Mouse (Mus musculus): ENCODE data around the gene Sgcg. TPM values are rescaled to one million over a fixed set of nuclear protein-coding genes. Genes with fewer than 3 reads are reported as not detected.

Gene Sgcg
- polyA plus RNA-seq, 1 experiment from 2014 or later: not detected

DNA sequence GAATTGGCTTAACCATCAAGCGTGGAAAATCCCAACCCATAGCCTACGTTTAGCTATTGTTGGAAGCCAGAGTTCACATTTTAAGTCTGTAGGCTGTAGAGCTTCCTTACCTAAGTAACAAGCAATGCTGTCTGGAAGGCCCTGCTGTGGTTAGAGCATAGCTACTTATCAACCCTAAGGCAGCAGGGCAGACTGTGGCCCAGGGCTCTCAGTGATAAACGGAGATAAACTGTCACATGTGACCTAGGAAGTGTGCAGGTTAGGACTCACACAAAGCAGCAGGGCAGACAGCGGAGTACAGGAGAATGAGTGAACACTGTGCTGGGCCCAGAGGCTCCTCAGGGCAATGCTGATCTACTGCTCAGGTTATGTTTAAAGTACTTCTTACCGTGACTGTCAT lies 28.5 kb downstream of the Sgcg start:
- 82% methylated on average over 5 of the region's 5 CpGs for WGBS
- no peaks in the 10 kb centered on the region for H3K36me3 ChIP-seq

DNA sequence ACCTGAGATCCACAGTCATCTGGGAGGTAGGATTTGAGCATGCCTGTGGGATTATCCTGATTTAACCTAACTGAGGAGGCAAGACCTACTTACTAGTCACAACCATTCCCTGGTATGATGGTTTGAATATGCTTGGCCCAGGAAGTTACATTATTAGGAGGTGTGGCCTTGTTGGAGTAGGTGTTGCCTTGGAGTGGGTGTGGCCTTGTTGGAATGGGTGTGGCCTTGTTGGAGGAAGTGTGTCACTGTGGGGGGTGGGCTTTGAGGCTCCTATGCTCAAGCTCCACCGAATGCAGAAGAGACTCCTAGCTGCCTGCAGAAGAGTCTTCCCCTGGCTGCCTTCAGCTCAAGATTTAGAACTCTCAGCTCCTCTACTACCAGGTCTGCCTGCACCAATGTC lies 32.1 kb downstream of the Sgcg start:
- Histone ChIP-seq H3K4me1 (no peaks in the 10 kb centered on the region; the same call in 1 of the 2 replicates), H3K27ac (replicated peaks) (no peak overlapping the region), H3K27me3 (no peaks in the 10 kb centered on the region), H3K9me3 (no peaks in the 10 kb centered on the region), H3K4me2 (replicated peaks) (no peak overlapping the region), H3K9ac (replicated peaks) (no peak overlapping the region), H3K4me3 (no peak overlapping the region), H3K36me3 (no peaks in the 10 kb centered on the region)
- WGBS: 65% methylated on average over 1 of the region's 1 CpGs
- no peak for ATAC-seq (ENCODE audit: low FRiP score, low read depth)

More for the DNA sequence above, 28.5 kb downstream of the Sgcg start:
- no peaks in the 10 kb centered on the region for H3K4me1 ChIP-seq
- no peaks in the 10 kb centered on the region for H3K9me3 ChIP-seq
- H3K4me2 ChIP-seq (replicated peaks): no peak overlapping the region
- H3K4me3 ChIP-seq: no peak overlapping the region
- H3K27me3 ChIP-seq: no peaks in the 10 kb centered on the region
- ATAC-seq (ENCODE audit: low FRiP score, low read depth): no peak
- H3K27ac ChIP-seq (replicated peaks): no peak overlapping the region
- H3K9ac ChIP-seq (replicated peaks): no peak overlapping the region

DNA sequence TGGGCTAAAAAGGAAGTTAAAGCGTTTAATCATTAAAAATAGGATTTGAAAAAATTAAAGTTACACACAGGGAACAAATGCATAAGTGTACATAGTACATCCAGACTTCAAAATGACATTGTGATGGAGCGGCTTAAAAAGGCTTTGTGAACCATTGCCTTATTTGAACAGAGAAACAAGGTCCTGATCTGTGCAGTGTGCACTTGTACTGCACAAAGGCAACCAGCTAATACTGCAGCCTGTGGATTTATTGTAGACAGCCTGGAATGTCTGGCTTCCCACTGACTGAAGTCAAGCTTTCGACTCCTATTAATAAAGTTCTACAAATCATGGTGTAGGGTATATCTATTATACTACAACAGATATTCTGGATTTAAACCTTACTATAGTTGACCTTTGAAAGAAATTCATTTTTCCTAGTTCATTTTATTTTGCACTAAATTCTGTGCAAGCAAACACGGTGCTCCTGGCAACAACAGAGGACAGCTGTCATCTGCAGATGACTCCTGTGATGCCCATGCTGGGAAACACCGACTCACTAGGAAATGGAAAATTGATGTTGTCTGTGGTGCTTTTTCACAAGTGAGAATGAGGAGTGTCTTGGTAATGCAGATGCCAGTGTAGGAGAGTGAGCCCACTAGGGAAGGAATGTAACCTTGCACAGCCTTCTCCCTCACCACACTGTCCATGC lies 33.8 kb downstream of the Sgcg start:
- no peak overlapping the region for H3K4me2 ChIP-seq (replicated peaks)
- no peaks in the 10 kb centered on the region; the same call in 1 of the 2 replicates for H3K4me1 ChIP-seq
- WGBS: 77% methylated on average over 5 of the region's 5 CpGs
- H3K27ac ChIP-seq (replicated peaks): no peak overlapping the region
- H3K27me3 ChIP-seq: no peaks in the 10 kb centered on the region
- ATAC-seq (ENCODE audit: low FRiP score, low read depth): no peak
- no peak overlapping the region for H3K4me3 ChIP-seq
- H3K36me3 ChIP-seq: no peaks in the 10 kb centered on the region
- H3K9me3 ChIP-seq: no peaks in the 10 kb centered on the region
- no peak overlapping the region for H3K9ac ChIP-seq (replicated peaks)

DNA sequence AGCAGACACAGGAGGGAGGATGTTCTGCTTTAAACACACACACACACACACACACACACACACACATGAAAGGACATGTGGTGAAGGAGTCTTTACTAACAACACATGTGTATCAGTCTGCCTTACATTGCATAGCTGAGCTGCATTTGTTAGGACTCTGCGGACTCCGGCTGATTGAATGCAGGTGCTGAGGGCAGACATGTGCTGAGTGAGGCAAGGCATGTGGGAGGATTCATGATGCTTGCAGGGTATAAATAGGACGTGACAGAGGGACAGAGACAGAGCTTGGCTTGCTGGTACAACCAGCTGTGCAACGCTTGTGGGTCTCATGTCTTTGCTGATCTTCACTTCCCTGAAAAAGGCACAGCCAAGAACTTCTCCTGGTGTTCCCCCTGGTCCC lies 34.5 kb downstream of the Sgcg start:
- H3K27ac ChIP-seq (replicated peaks): no peak overlapping the region
- H3K4me2 ChIP-seq (replicated peaks): no peak overlapping the region
- no peak overlapping the region for H3K4me3 ChIP-seq
- no peak overlapping the region for H3K9ac ChIP-seq (replicated peaks)
- 77% methylated on average over 4 of the region's 4 CpGs for WGBS
- no peaks in the 10 kb centered on the region for H3K27me3 ChIP-seq
- H3K9me3 ChIP-seq: no peaks in the 10 kb centered on the region
- no peaks in the 10 kb centered on the region for H3K36me3 ChIP-seq
- no peak for ATAC-seq (ENCODE audit: low FRiP score, low read depth)
- H3K4me1 ChIP-seq: no peaks in the 10 kb centered on the region; the same call in 1 of the 2 replicates

DNA sequence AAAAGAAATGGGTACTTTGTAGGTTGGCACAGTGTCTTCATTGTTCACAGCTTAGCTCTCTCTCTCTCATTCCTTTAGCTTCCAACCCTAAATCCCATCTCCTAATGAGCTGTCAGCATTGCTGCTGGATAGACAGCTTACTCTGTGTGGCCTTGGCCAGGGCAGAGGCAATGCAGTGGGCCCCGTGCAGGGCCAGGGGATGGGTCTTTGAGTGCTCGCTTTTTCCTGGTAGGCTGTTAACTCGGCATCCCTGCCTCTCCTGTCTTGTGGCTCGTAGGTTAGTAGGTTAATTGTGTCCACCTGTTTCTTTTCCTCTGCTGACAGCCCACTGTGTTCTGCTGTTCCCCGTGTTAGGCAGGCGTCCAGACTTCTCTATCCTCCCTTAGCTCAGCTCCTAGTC lies 35.8 kb downstream of the Sgcg start:
- WGBS: 65% methylated on average over 6 of the region's 6 CpGs
- no peaks in the 10 kb centered on the region for H3K9me3 ChIP-seq
- no peak overlapping the region for H3K4me3 ChIP-seq
- no peak overlapping the region for H3K4me2 ChIP-seq (replicated peaks)
- no peaks in the 10 kb centered on the region for H3K36me3 ChIP-seq
- no peak overlapping the region for H3K9ac ChIP-seq (replicated peaks)
- no peaks in the 10 kb centered on the region for H3K27me3 ChIP-seq
- H3K4me1 ChIP-seq: no peaks in the 10 kb centered on the region; the same call in 1 of the 2 replicates
- no peak overlapping the region for H3K27ac ChIP-seq (replicated peaks)
- ATAC-seq (ENCODE audit: low FRiP score, low read depth): no peak

DNA sequence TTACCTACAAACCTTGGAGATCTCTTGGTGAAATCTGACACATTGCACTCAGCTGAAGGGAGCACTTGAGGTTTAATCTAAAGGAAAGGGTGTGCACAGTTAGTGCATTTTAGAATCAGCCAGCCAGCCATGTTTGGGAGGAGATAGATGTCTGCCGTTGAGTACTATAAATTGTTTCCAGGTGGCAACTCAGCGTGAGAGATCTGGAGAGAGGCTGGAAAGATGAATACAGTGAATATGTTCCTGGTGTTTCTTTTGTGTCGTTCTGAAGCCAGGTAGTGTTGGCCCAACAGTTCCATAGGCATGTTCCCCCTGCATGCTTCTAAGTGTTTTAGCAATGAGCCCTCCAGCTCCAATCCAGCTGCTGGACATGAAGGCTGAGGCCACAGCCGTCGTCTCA lies 37.1 kb downstream of the Sgcg start:
- Histone ChIP-seq H3K27me3 (no peaks in the 10 kb centered on the region), H3K4me3 (no peak overlapping the region), H3K4me1 (no peaks in the 10 kb centered on the region; the same call in 1 of the 2 replicates), H3K27ac (replicated peaks) (no peak overlapping the region), H3K9me3 (no peaks in the 10 kb centered on the region), H3K4me2 (replicated peaks) (no peak overlapping the region), H3K9ac (replicated peaks) (no peak overlapping the region), H3K36me3 (no peaks in the 10 kb centered on the region)
- WGBS: 89% methylated on average over 5 of the region's 5 CpGs
- no peak for ATAC-seq (ENCODE audit: low FRiP score, low read depth)

DNA sequence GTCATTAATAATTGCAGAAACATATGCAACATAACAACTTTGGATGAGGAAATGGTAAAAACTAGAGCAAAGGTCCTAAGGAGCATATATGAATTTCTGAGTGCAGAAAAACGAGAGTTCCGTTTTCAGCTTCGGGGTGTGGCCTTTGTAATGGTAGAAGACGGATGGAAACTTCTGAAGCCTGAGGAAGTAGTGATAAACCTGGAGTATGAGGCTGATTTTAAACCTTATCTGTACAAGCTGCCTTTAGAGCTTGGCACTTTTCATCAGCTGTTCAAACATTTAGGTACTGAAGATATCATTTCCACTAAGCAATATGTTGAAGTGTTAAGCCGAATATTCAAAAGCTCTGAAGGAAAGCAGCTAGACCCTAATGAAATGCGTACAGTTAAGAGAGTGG lies 46.5 kb downstream of the Sgcg start:
- peaks cover 68% of the 10 kb centered on the region for H3K36me3 ChIP-seq
- no peaks in the 10 kb centered on the region for H3K4me1 ChIP-seq
- 96% methylated on average over 6 of the region's 6 CpGs for WGBS

DNA sequence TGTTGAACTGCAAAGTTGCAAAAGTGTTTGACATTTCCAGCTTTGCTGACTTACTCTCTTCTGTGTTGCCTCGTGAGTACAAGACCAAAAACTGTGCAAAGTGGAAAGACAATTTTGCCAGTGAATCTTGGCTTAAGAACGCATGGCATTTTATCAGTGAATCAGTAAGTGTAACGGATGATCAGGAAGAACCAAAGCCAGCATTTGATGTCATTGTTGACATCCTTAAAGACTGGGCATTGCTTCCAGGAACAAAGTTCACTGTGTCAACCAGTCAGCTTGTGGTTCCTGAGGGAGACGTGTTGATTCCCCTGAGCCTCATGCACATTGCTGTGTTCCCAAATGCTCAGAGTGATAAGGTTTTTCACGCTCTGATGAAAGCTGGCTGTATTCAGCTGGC lies 48.2 kb downstream of the Sgcg start:
- 91% methylated on average over 5 of the region's 5 CpGs for WGBS
- H3K4me2 ChIP-seq (replicated peaks): no peak overlapping the region
- no peak overlapping the region for H3K27ac ChIP-seq (replicated peaks)
- H3K4me1 ChIP-seq: no peaks in the 10 kb centered on the region
- no peak for ATAC-seq (ENCODE audit: low FRiP score, low read depth)
- peaks cover 84% of the 10 kb centered on the region for H3K36me3 ChIP-seq
- no peak overlapping the region for H3K9ac ChIP-seq (replicated peaks)
- H3K27me3 ChIP-seq: no peaks in the 10 kb centered on the region
- H3K4me3 ChIP-seq: no peak overlapping the region
- 0 out of 2 replicates have a peak, but pooled peaks cover 9% of the 10 kb centered on the region for H3K9me3 ChIP-seq

More for the DNA sequence above, 46.5 kb downstream of the Sgcg start:
- H3K27me3 ChIP-seq: no peaks in the 10 kb centered on the region
- H3K9me3 ChIP-seq: no peaks in the 10 kb centered on the region
- H3K27ac ChIP-seq (replicated peaks): no peak overlapping the region
- no peak overlapping the region for H3K4me2 ChIP-seq (replicated peaks)
- no peak overlapping the region for H3K9ac ChIP-seq (replicated peaks)
- H3K4me3 ChIP-seq: no peak overlapping the region
- no peak for ATAC-seq (ENCODE audit: low FRiP score, low read depth)

DNA sequence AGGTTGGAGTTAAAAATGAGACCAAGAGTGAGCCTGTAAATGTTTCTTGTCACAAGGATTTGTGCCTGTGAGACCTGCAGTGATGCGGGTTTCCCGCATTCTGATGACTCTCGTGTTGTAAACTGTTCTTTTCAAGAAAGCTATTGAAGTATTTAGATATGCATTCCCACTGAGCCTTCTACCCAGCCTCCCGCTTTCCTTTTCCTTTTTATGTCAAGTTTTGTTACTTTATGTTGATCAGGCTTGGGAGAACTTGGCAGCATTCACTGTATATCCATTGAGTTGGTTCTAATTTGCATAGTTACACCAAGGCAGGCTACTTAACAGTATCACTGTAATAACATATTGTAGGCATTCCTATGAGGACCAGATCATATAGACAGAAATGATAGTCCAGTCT lies 63.9 kb downstream of the Sgcg start:
- 70% methylated on average over 4 of the region's 4 CpGs for WGBS
- no peak overlapping the region for H3K4me3 ChIP-seq

DNA sequence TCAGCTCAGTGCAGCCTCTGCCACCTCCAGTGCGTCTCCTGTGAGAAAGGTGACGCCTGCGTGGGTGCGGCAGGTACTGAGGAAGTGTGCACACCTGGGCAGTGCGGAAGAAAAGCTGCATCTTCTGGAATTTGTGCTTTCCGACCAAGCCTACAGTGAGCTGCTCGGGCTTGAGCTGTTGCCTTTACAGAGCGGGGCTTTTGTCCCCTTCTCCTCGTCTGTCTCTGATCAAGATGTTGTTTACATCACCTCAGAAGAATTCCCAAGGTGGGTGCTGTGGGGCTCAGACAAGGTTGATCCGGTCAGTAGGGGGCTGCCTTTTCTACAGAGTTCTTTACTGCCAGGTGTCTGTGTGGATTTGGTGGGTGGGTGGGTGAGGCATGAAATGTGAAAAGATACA lies 66.0 kb downstream of the Sgcg start:
- no peak for ATAC-seq (ENCODE audit: low FRiP score, low read depth)
- no peaks in the 10 kb centered on the region for H3K9me3 ChIP-seq
- no peak overlapping the region for H3K4me3 ChIP-seq
- WGBS: 86% methylated on average over 10 of the region's 10 CpGs
- peaks cover 49% of the 10 kb centered on the region for H3K36me3 ChIP-seq
- no peak overlapping the region for H3K4me2 ChIP-seq (replicated peaks)
- H3K4me1 ChIP-seq: 0 out of 2 replicates have a peak, but pooled peaks cover 6% of the 10 kb centered on the region
- no peak overlapping the region for H3K27ac ChIP-seq (replicated peaks)
- no peaks in the 10 kb centered on the region for H3K27me3 ChIP-seq
- no peak overlapping the region for H3K9ac ChIP-seq (replicated peaks)

More for the DNA sequence above, 63.9 kb downstream of the Sgcg start:
- H3K4me2 ChIP-seq (replicated peaks): no peak overlapping the region
- 0 out of 2 replicates have a peak, but pooled peaks cover 6% of the 10 kb centered on the region for H3K4me1 ChIP-seq
- H3K9ac ChIP-seq (replicated peaks): no peak overlapping the region
- ATAC-seq (ENCODE audit: low FRiP score, low read depth): no peak
- H3K27ac ChIP-seq (replicated peaks): no peak overlapping the region
- no peaks in the 10 kb centered on the region for H3K27me3 ChIP-seq
- no peaks in the 10 kb centered on the region for H3K9me3 ChIP-seq
- peaks cover 54% of the 10 kb centered on the region for H3K36me3 ChIP-seq

DNA sequence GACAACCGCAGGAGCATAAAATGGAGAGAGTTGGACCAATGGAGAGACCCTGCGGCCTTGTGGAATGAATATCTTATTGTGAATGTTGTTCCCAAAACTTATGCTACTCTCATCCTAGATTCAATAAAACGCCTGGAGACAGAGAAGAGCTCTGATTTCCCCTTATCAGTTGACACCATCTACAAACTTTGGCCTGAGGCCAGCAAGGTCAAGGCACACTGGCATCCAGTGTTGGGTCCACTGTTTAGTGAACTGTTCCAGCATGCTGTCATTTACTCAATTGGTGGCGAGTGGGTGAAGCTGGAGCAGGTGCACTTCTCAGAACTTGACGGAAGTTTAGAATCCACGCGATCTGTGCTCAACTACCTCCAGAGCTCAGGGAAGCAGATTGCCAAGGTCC lies 66.4 kb downstream of the Sgcg start:
- ATAC-seq (ENCODE audit: low FRiP score, low read depth): no peak
- Histone ChIP-seq H3K4me2 (replicated peaks) (no peak overlapping the region), H3K4me3 (no peak overlapping the region), H3K27me3 (no peaks in the 10 kb centered on the region), H3K9ac (replicated peaks) (no peak overlapping the region), H3K4me1 (0 out of 2 replicates have a peak, but pooled peaks cover 6% of the 10 kb centered on the region), H3K36me3 (peaks cover 45% of the 10 kb centered on the region), H3K9me3 (no peaks in the 10 kb centered on the region), H3K27ac (replicated peaks) (no peak overlapping the region)
- 91% methylated on average over 7 of the region's 7 CpGs for WGBS

DNA sequence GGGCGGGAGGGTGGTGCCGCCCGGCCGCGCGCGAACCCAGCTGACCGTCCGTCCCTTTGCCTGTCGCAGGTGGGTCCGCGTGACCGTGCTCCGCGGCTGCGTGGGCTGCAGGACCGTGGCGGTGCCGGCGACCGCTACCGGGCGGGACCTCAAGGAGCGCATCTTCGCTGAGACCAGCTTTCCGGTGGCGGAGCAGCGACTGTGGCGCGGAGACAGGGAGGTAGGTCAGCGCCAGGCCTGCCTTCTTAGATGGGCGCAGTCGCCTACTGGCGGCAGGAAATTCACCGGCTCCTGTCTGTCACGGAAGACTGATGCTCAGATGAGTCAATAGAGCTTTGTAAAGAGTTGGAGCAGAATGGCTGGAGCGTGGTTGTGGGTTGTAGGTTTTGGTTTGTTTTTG lies 85.1 kb downstream of the Sgcg start:
- Histone ChIP-seq H3K4me1 (peaks cover 22% of the 10 kb centered on the region), H3K36me3 (no peaks in the 10 kb centered on the region), H3K4me3 (peak overlapping the region; percentile 83), H3K9me3 (no peaks in the 10 kb centered on the region), H3K9ac (replicated peaks) (peak overlapping the region; percentile 86), H3K27me3 (peaks cover 9% of the 10 kb centered on the region; the same call in 1 of the 2 replicates), H3K4me2 (replicated peaks) (peak overlapping the region; percentile 60), H3K27ac (replicated peaks) (peak overlapping the region; percentile 94)
- ATAC-seq (ENCODE audit: low FRiP score, low read depth): peak; percentile 42
- under 1% methylated on average over 37 of the region's 37 CpGs for WGBS
